In the genomic region with DNA sequence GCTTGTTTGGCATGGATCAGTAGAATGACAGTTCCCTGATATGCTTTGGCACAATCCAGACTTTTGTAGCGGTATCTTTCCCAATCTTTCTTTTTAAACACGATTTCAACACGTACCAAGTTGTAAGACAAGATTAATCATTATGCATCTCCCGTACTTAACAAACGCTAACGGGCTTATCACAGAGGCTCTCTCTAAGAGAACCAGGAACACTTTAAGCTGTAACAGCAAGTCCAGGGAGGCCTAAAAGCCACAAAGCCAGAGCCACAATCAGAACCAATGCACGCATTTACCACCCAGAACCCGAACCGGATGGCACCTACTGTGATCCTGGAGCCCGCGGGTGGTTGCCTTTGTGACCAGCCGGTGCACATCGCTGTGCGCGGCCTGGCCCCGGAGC, we compare ENCODE assay signal across 8 mouse cellular contexts. TPM values are rescaled to one million over a fixed set of nuclear protein-coding genes. Genes with fewer than 3 reads are reported as not detected.
A peak's percentile ranks its signal among the peaks of the same experiment; 100 is the strongest.
DNase-seq lines count a peak whose midpoint lies in the region; ATAC-seq and TF ChIP-seq lines count a peak whose summit lies in the region.

No protein-coding gene starts in this region.

- H3K27me3 ChIP-seq in kidney, postnatal 0 days (ENCODE audit: insufficient read depth, low read length), result 0 out of 2 replicates have a peak, but pooled peaks cover 3% of the 10 kb centered on the region
- H3K27me3 ChIP-seq in embryonic facial prominence, embryonic 14.5 days (replicated peaks; ENCODE audit: control insufficient read depth, insufficient read depth, low read length), result peaks cover 18% of the 10 kb centered on the region; the same call in 1 of the 2 replicates
- H3K27me3 ChIP-seq in hindbrain, embryonic 16.5 days (replicated peaks; ENCODE audit: control insufficient read depth, insufficient read depth, low read length), result no peaks in the 10 kb centered on the region; the same call in 1 of the 2 replicates
- peaks cover 13% of the 10 kb centered on the region for H3K27me3 ChIP-seq in neural tube, embryonic 11.5 days (ENCODE audit: control insufficient read depth, insufficient read depth, low read length)

- H3K4me1 ChIP-seq in kidney, postnatal 0 days (replicated peaks; ENCODE audit: insufficient read depth, low read length), result no peaks in the 10 kb centered on the region
- no peaks in the 10 kb centered on the region for H3K4me1 ChIP-seq in embryonic facial prominence, embryonic 14.5 days (ENCODE audit: control insufficient read depth, insufficient read depth, low read length)
- H3K4me1 ChIP-seq in hindbrain, embryonic 16.5 days (ENCODE audit: control insufficient read depth, insufficient read depth, low read depth, low read length), result peaks cover 5% of the 10 kb centered on the region; the same call in 1 of the 2 replicates
- no peaks in the 10 kb centered on the region; the same call in 1 of the 2 replicates for H3K4me1 ChIP-seq in neural tube, embryonic 11.5 days (ENCODE audit: control insufficient read depth, insufficient read depth, low read length)

- H3K9me3 ChIP-seq in kidney, postnatal 0 days (replicated peaks; ENCODE audit: low read length), result no peaks in the 10 kb centered on the region
- H3K9me3 ChIP-seq in embryonic facial prominence, embryonic 14.5 days (ENCODE audit: control insufficient read depth, low read length), result peaks cover 8% of the 10 kb centered on the region
- peaks cover 2% of the 10 kb centered on the region for H3K9me3 ChIP-seq in hindbrain, embryonic 16.5 days (ENCODE audit: control insufficient read depth, low read length)
- no peaks in the 10 kb centered on the region for H3K9me3 ChIP-seq in neural tube, embryonic 11.5 days (ENCODE audit: control insufficient read depth, low read length)

- ATAC-seq in kidney, postnatal 0 days (replicated peaks; ENCODE audit: low FRiP score, low read depth), result no peak
- no peak for ATAC-seq in embryonic facial prominence, embryonic 14.5 days (ENCODE audit: low read depth)
- no peak for ATAC-seq in hindbrain, embryonic 16.5 days
- no peak for ATAC-seq in neural tube, embryonic 11.5 days (ENCODE audit: insufficient read depth, low FRiP score, low TSS enrichment)

- peak overlapping the region; percentile 72 for H3K4me2 ChIP-seq in kidney, postnatal 0 days (ENCODE audit: low read length)
- peak overlapping the region; percentile 75 for H3K4me2 ChIP-seq in embryonic facial prominence, embryonic 14.5 days (ENCODE audit: low read depth, low read length)
- H3K4me2 ChIP-seq in hindbrain, embryonic 16.5 days (ENCODE audit: low read length), result peak overlapping the region; percentile 81
- H3K4me2 ChIP-seq in neural tube, embryonic 11.5 days (ENCODE audit: low read depth), result peak overlapping the region; percentile 65

- H3K9ac ChIP-seq in kidney, postnatal 0 days (ENCODE audit: low read depth, low read length), result peak overlapping the region; percentile 43; the same call in 1 of the 2 replicates
- H3K9ac ChIP-seq in embryonic facial prominence, embryonic 14.5 days (ENCODE audit: low read depth, low read length), result peak overlapping the region; percentile 52
- H3K9ac ChIP-seq in hindbrain, embryonic 16.5 days (ENCODE audit: low read depth, low read length), result peak overlapping the region; percentile 52
- peak overlapping the region; percentile 39; the same call in 1 of the 2 replicates for H3K9ac ChIP-seq in neural tube, embryonic 11.5 days (ENCODE audit: low read length)

- no peaks in the 10 kb centered on the region for H3K36me3 ChIP-seq in kidney, postnatal 0 days (ENCODE audit: insufficient read depth, low read length)
- no peaks in the 10 kb centered on the region for H3K36me3 ChIP-seq in embryonic facial prominence, embryonic 14.5 days (ENCODE audit: control insufficient read depth, insufficient read depth, low read length)
- H3K36me3 ChIP-seq in hindbrain, embryonic 16.5 days (ENCODE audit: control insufficient read depth, insufficient read depth, low read length), result no peaks in the 10 kb centered on the region
- H3K36me3 ChIP-seq in neural tube, embryonic 11.5 days (ENCODE audit: control insufficient read depth, insufficient read depth, low read length), result no peaks in the 10 kb centered on the region

- H3K27ac ChIP-seq in kidney, postnatal 0 days, result peak overlapping the region; percentile 54; the same call in 1 of the 2 replicates
- no peak overlapping the region for H3K27ac ChIP-seq in embryonic facial prominence, embryonic 14.5 days (replicated peaks; ENCODE audit: low read depth, low read length)
- no peak overlapping the region for H3K27ac ChIP-seq in hindbrain, embryonic 16.5 days (ENCODE audit: low read depth, low read length)
- H3K27ac ChIP-seq in neural tube, embryonic 11.5 days (ENCODE audit: low read depth, low read length), result no peak overlapping the region

- TF ChIP-seq CTCF in kidney, postnatal 0 days (IDR thresholded peaks at IDR 0.05; ENCODE audit: low read depth), result no peak

- H3K4me3 ChIP-seq in kidney, postnatal 0 days (replicated peaks; ENCODE audit: low read depth, low read length), result peak overlapping the region; percentile 29
- peak overlapping the region; percentile 44 for H3K4me3 ChIP-seq in embryonic facial prominence, embryonic 14.5 days (ENCODE audit: low read depth, low read length)
- peak overlapping the region; percentile 46 for H3K4me3 ChIP-seq in hindbrain, embryonic 16.5 days (ENCODE audit: low read length)
- H3K4me3 ChIP-seq in neural tube, embryonic 11.5 days (ENCODE audit: low read depth, low read length), result peak overlapping the region; percentile 34

- WGBS in kidney, postnatal 0 days, result 13% methylated on average over 16 of the region's 16 CpGs
- 16% methylated on average over 12 of the region's 16 CpGs for WGBS in embryonic facial prominence, embryonic 14.5 days
- 11% methylated on average over 16 of the region's 16 CpGs for WGBS in hindbrain, embryonic 16.5 days
- 15% methylated on average over 16 of the region's 16 CpGs for WGBS in neural tube, embryonic 11.5 days

- no peak for DNase-seq in kidney, postnatal 0 days (ENCODE audit: low spot score)
- DNase-seq in kidney, adult 8-10 months, result no peak
- DNase-seq in embryonic facial prominence, embryonic 14.5 days (ENCODE audit: low spot score), result no peak
- peak; percentile 31 for DNase-seq in neural tube, embryonic 11.5 days (ENCODE audit: low spot score)
- DNase-seq in Muller cell, postnatal 12 days (ENCODE audit: inconsistent ontology term), result no peak
- DNase-seq in layer of hippocampus, postnatal 25 days (ENCODE audit: extremely low spot score in 1 of 2, low spot score in 1 of 2), result no peak
- no peak for DNase-seq in adrenal gland, postnatal 4 days (ENCODE audit: low spot score in 2 of 2)

RNA-seq across cellular contexts. Expression of a gene that starts 1.2 kb away (rescaled TPM):
- 9.3 and 9.5 TPM in 2 replicates for polyA plus RNA-seq in kidney, postnatal 0 days (2015; fragmentation: Nextera tagmentation; extraction: Ambion mirVana)
- 0.13 TPM in 1 of 2 replicates, not detected in the other for polyA plus RNA-seq in embryonic facial prominence, embryonic 14.5 days (2014; fragmentation: Nextera tagmentation; extraction: Ambion mirVana)
- 1.1 and 1.4 TPM in 2 replicates for polyA plus RNA-seq in hindbrain, embryonic 16.5 days (2015; fragmentation: Nextera tagmentation; extraction: Ambion mirVana)
- 0.12 and 0.20 TPM in 2 replicates for polyA plus RNA-seq in neural tube, embryonic 11.5 days (2014; fragmentation: Nextera tagmentation; extraction: Ambion mirVana)
- 1 to 10 TPM; 2.3 to 3.5 TPM for total RNA-seq in layer of hippocampus, postnatal 25 days (2021)
- total RNA-seq in adrenal gland, postnatal 4 days (2021), result 1 to 10 TPM; 1.5 to 2.4 TPM

RNA-seq across cellular contexts. Expression of a gene that starts 14.4 kb away (rescaled TPM):
- not detected in 2 replicates for polyA plus RNA-seq in kidney, postnatal 0 days (2015; fragmentation: Nextera tagmentation; extraction: Ambion mirVana)
- polyA plus RNA-seq in embryonic facial prominence, embryonic 14.5 days (2014; fragmentation: Nextera tagmentation; extraction: Ambion mirVana), result not detected in 2 replicates
- polyA plus RNA-seq in hindbrain, embryonic 16.5 days (2015; fragmentation: Nextera tagmentation; extraction: Ambion mirVana), result not detected in 2 replicates
- not detected in 2 replicates for polyA plus RNA-seq in neural tube, embryonic 11.5 days (2014; fragmentation: Nextera tagmentation; extraction: Ambion mirVana)
- not detected for total RNA-seq in layer of hippocampus, postnatal 25 days (2021)
- total RNA-seq in adrenal gland, postnatal 4 days (2021), result not detected

RNA-seq across cellular contexts. Expression of a gene that starts 15.0 kb away (rescaled TPM):
- 17.5 and 20.7 TPM in 2 replicates for polyA plus RNA-seq in kidney, postnatal 0 days (2015; fragmentation: Nextera tagmentation; extraction: Ambion mirVana)
- polyA plus RNA-seq in embryonic facial prominence, embryonic 14.5 days (2014; fragmentation: Nextera tagmentation; extraction: Ambion mirVana), result 0.13 and 0.38 TPM in 2 replicates
- polyA plus RNA-seq in hindbrain, embryonic 16.5 days (2015; fragmentation: Nextera tagmentation; extraction: Ambion mirVana), result 0.54 and 0.68 TPM in 2 replicates
- polyA plus RNA-seq in neural tube, embryonic 11.5 days (2014; fragmentation: Nextera tagmentation; extraction: Ambion mirVana), result 0.13 and 0.14 TPM in 2 replicates
- 1 to 10 TPM; 2.5 to 4.0 TPM for total RNA-seq in layer of hippocampus, postnatal 25 days (2021)
- total RNA-seq in adrenal gland, postnatal 4 days (2021), result 1 to 10 TPM; 3.7 to 6.4 TPM

RNA-seq across cellular contexts. Expression of a gene that starts 16.0 kb away (rescaled TPM):
- polyA plus RNA-seq in kidney, postnatal 0 days (2015; fragmentation: Nextera tagmentation; extraction: Ambion mirVana), result not detected in 2 replicates
- not detected in 2 replicates for polyA plus RNA-seq in embryonic facial prominence, embryonic 14.5 days (2014; fragmentation: Nextera tagmentation; extraction: Ambion mirVana)
- polyA plus RNA-seq in hindbrain, embryonic 16.5 days (2015; fragmentation: Nextera tagmentation; extraction: Ambion mirVana), result 0.63 and 0.66 TPM in 2 replicates
- not detected in 2 replicates for polyA plus RNA-seq in neural tube, embryonic 11.5 days (2014; fragmentation: Nextera tagmentation; extraction: Ambion mirVana)
- total RNA-seq in layer of hippocampus, postnatal 25 days (2021), result 1 to 10 TPM; 8.3 TPM
- total RNA-seq in adrenal gland, postnatal 4 days (2021), result under 1 TPM; 0.25 TPM

RNA-seq across cellular contexts. Expression of a gene that starts 43.9 kb away (rescaled TPM):
- polyA plus RNA-seq in kidney, postnatal 0 days (2015; fragmentation: Nextera tagmentation; extraction: Ambion mirVana), result 176 and 184 TPM in 2 replicates
- 40.2 and 41.4 TPM in 2 replicates for polyA plus RNA-seq in embryonic facial prominence, embryonic 14.5 days (2014; fragmentation: Nextera tagmentation; extraction: Ambion mirVana)
- polyA plus RNA-seq in hindbrain, embryonic 16.5 days (2015; fragmentation: Nextera tagmentation; extraction: Ambion mirVana), result 98.1 and 112 TPM in 2 replicates
- 62.4 and 74.8 TPM in 2 replicates for polyA plus RNA-seq in neural tube, embryonic 11.5 days (2014; fragmentation: Nextera tagmentation; extraction: Ambion mirVana)
- 10 to 100 TPM; 25.6 to 30.9 TPM for total RNA-seq in layer of hippocampus, postnatal 25 days (2021)
- 10 to 100 TPM; 21.4 to 36.5 TPM for total RNA-seq in adrenal gland, postnatal 4 days (2021)

Comparison
In these comparisons a context has a peak if more than half of its experiments do, and no peak if none do; other contexts are left out.
1. RNA of a gene that starts 15.0 kb away (polyA plus RNA-seq): 17.5 to 20.7 TPM in kidney, postnatal 0 days; 0.54 to 0.68 TPM in hindbrain, embryonic 16.5 days, 0.13 to 0.38 TPM in embryonic facial prominence, embryonic 14.5 days and 0.13 to 0.14 TPM in neural tube, embryonic 11.5 days; every median in the first group is over 10 times any median in the second.
2. Peak in every context shown above with its lines, with median percentiles within 50 percentile points of each other: H3K4me2 ChIP-seq, H3K4me3 ChIP-seq and H3K9ac ChIP-seq.